Mouse (Mus musculus): ENCODE results near the gene Igfbp7.
"Not testable (repeated sequence)": the region's sequence is repeated elsewhere in the genome, so short reads cannot be mapped to it uniquely, and the experiment has no call there.

Gene Igfbp7

GRCm38 (mm10) chr5:77407341-77408298 is at the start of gene Igfbp7:
Gene Igfbp7, minus strand, starts transcription at chr5:77408041.
- DNase-seq = peak; percentile 84 to 87

DNA sequence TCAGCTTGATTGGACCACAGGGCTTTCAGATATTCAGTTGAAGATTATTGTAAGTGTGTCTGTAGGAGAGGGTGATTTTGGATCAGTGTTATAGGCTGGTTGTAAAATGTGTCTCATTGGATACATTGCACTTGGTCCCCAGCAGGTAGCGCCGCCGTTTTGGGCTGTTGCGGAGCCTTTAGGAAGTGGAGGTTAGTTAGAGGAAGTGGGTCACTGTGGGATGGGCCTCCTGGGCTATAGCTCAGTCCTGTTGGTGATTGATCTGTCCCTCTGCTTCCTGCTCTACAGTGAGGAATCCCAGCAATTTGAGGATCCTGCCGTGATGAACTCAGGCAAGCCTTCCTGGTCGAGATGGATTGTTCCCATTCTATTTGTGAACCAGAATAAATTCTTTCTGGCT is 44.3 kb upstream of the Igfbp7 start:
- DNase-seq = no peak

DNA sequence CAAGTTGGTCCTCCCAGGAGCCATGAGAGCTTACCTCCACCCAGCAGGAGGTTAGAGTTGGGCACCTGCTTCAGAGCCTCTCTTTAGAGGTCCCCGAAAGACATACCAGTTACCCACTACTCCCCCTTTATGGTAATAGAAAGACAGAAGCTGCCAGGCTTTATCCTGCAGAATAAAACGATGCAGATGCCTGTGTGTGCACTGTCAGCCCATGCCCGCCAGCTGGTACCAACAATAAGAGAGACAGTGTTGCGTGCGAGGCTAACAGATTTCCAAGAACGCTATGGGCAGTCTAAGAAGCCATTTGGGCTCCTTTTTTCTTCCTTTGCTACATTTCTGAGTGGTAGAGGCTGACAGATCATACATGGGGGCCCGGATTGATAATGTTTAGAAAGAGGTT is 41.7 kb upstream of the Igfbp7 start:
- no peak for DNase-seq

GRCm38 (mm10) chr5:77445431-77445830 is 37.6 kb upstream of the Igfbp7 start:
- no peak for DNase-seq

- no peak for DNase-seq
These were observed 36.2 kb upstream of the Igfbp7 start for GRCm38 (mm10) chr5:77443889-77444573.

DNA sequence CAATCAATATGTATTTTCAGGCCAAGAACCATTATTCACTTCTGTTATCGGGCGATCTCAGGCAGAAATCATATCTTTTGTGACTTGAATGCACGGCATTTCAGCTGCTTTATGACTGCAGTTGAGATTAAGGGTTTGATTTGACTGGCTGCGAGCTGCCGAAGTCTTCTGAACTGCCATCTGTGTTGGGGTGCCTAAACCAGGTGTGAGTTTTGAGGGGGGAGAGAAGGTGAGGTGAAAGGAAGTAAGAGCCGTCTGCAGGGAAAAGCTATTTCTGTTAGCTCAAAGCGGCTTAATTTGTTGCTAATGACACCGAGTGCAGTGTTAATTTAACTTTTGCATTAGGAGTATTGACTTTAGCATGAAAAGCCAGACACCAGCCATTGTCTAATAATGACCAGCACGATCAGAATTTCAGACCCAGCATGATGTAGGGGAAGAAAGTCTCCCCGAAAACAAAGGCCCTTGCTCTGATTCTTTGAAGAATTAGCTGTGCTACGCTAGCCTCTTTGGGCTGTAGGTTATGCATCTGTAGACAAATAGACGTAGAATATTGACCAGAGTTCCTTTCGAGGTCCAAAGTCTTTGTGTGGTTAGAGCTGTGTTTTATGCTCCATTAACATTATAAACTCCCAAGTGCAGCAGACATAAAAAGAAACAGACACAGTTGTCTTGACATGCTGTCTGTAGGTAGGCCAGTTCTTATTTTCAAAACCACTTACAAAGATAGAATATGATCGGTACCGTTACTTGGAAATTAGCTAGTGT is 35.2 kb upstream of the Igfbp7 start:
- DNase-seq = no peak

GRCm38 (mm10) chr5:77436308-77436707 is 28.5 kb upstream of the Igfbp7 start:
- no peak for DNase-seq

- no peak for DNase-seq
These were observed 26.2 kb upstream of the Igfbp7 start for GRCm38 (mm10) chr5:77434060-77434459.

- peak in 1 of 2 experiments; percentile 5 for DNase-seq
These were observed 25.7 kb upstream of the Igfbp7 start for GRCm38 (mm10) chr5:77433561-77433960.

- DNase-seq = no peak
These were observed 25.3 kb upstream of the Igfbp7 start for GRCm38 (mm10) chr5:77433119-77433518.

DNA sequence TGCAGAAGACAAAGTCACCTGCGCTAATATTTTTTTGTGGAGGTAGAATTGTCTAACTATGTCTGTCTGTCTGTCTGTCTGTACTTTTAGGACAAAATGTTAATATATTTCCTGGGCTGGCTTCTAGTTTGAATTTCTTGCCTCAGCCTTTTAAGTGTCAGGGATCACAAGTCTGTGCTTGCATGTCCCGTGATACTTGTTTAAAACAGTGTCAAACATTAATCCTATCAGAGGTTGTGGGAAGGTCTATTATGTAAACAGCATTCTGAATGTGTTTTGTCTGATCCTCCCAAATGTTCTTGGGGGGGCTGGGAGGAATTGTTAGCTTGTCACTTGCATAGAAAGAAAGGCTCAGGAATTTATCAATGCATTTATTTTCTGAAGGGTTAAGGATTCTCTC is 24.6 kb upstream of the Igfbp7 start:
- no peak for DNase-seq

DNA sequence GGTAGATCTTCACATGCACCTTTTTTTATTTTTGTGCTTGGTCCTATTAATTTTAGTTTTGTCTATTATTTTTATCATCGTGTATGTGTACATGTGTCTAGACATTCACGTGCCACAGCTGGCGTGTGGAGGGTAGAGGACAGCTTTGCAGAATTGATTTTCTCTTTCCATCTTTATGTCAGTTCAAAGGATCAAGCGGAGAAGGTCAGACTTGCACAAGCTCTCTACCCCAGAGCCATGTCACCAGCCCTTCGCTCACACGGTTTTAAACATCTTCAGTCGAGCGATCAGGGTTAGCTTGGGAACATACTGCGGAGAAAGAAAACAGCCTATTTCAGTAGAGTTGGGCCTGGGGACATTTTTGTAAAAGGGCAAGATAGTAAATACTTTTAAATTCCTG is 23.2 kb upstream of the Igfbp7 start:
- DNase-seq = no peak

- no peak for DNase-seq
These were observed 22.6 kb upstream of the Igfbp7 start for GRCm38 (mm10) chr5:77430471-77430870.

- no peak for DNase-seq
These were observed 22.2 kb upstream of the Igfbp7 start for GRCm38 (mm10) chr5:77430049-77430448.

DNA sequence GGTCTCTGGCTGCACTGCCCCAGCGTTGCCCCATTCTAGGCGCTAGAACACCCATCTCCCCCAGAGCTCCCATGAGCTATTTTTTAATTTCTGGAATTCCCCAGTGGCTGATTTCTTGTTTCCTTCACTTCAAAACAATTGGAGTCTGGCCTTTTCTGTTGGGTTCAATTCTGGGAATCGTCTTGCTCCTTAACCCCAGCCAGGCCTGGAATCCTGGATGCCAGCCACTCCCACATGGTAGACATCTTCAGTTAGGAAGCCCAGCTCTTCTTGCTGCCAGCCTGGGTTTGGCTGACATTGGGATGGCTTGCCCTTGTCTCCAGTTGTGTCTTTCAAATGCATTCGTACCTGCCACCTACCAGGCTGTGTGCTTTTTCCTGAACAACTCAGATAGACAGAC is 20.7 kb upstream of the Igfbp7 start:
- DNase-seq = no peak

DNA sequence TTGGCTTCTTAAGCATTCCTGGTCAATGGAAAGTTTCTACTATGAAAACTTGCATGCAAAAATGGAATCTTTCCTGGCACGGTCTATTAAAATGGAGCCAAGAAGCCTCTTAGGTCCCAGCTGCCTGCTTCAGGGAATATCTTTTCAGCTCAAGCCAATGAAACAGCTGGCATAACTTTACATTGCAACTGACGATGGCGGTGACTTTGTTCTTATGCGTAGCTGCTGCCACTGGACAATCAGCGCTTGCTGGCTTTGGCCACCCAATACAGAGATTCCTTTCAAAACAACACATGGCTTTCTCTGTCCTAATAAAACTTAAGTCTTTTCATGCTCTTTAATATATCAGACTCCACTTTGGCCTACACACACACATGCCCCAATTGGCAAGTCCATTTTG is 20.1 kb upstream of the Igfbp7 start:
- DNase-seq = no peak

DNA sequence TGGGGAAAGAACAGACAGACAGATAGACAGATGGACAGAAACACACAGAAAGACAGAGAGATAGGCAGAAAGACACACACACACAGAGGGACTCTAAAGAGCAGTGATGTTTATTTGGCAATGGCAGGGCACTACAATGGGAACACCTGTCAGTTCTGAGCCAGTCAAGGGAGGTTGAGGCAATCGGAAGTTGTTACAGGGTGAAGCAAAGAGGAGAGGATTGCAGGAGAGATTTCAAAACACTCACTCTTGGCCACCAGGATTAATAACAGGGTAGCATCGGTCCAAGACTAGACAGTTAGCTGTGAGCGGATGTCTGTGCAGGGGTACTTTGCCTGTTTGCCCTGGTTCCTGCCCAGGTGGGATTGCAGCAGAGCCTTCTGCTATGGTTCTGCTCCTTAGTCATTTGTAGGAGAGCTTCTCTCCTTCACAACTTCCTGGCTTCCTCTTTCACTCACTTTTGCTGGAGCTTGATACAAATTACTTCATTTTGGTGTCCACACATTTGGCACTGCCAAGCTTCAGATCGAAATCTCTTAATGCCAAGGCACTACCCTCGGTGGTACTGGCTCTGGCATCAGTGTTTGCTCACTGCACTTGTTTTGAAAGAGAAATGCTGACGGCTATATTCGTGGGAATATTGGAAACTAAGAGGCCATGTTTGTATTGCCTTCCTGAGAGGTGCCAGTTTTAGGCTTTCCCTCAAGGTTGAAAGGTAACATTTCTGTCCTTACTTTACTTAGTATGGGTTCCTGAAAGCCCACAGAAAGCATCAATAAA is 18.1 kb upstream of the Igfbp7 start:
- DNase-seq = no peak

DNA sequence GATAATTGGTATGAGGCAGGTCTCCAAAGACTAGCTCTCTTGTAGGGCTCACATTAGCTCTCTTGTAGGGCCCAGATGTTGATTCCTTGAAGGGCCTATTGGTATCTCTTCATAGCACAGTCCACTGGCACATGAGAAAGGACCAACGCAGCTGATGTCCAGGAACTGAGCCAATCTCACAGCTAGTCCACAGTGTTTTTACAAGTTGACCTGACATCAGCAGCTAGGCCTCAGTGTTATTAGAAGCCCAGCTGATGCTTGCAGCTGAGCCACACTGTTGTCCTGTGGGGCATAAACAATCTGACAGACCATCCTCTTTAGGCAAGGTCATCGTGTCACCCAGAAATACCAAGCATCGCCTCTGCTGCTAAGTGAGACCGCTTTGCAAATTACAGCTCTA is 11.7 kb upstream of the Igfbp7 start:
- not testable (repeated sequence) for DNase-seq

DNA sequence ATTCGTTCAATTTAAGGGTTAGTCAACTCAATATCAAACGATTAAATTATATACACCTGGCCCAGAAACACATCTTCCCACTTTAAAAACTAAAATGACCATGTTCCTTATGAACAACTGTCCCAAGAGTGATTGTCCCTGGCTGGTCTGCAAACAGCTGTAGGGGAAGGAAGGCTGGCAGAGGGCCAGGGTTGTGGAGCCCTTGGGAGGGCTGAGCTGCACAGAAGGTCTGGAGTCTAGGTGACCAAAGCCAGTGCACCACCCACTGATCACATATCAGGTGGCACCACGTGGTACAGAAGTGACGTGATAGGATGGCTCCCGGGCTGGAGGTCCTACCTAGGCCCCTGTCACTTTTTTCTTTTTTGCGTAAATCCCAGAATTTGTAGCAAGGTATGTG is 8.2 kb upstream of the Igfbp7 start:
- DNase-seq = no peak

DNA sequence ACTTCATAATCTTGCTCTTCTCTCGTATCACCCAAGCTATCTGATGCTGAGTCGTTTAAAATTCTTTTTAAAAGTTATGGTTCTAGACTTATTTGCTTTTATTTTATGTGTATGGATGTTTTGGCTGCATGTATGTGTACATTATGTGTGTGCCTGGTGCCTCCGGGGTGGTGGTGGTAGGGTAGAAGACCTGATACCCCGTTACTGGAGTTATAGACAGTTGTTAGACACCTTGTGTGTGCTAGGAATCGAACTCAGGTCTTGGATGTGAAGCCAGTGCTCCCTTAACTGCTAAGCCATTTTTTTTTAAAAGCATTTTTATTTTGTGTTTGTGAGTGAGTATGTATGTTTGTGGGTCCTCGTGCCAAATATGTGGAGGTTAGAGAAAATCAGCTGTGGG is 689 bp upstream of the Igfbp7 start:
- DNase-seq = no peak

GRCm38 (mm10) chr5:77406371-77406871 is 1.4 kb downstream of the Igfbp7 start:
- peak; percentile 39 to 61 for DNase-seq

- no peak for DNase-seq
These were observed 2.3 kb downstream of the Igfbp7 start for GRCm38 (mm10) chr5:77405455-77406057.
